7 mouse cellular contexts compared by ENCODE assay signal in the genomic region with DNA sequence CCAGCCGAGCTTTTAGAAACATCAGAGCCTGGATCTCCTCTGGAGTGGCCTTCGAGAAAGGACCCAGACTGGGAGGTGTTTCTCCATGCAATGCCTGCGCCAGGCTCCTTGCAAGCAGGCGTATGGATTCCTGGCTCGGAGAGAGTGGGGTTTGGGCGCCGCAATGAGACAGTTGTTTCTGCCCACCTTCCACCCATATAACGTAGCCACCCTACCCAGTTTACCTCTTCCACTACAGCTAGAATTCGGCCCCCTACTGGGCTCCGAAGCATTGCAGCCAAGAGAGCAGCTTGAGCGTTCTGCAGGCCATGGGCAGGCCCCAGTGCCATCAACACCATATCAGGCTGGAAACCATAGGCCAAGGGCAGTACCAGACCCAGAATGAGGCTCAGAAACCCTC. TPM values are rescaled to one million over a fixed set of nuclear protein-coding genes. Genes with fewer than 3 reads are reported as not detected.
DNase-seq lines count a peak whose midpoint lies in the region; ATAC-seq lines count a peak whose summit lies in the region.

No protein-coding gene starts in this region.

- no peaks in the 10 kb centered on the region for H3K27me3 ChIP-seq in lung, embryonic 16.5 days (ENCODE audit: control insufficient read depth, insufficient read depth, low read depth, low read length)
- no peaks in the 10 kb centered on the region for H3K27me3 ChIP-seq in forebrain, embryonic 14.5 days (replicated peaks; ENCODE audit: control insufficient read depth, insufficient read depth, low read length)
- no peaks in the 10 kb centered on the region for H3K27me3 ChIP-seq in limb, embryonic 10.5 days (ENCODE audit: low read depth, poor library complexity, severe bottlenecking)
- H3K27me3 ChIP-seq in neural tube, embryonic 13.5 days = no peaks in the 10 kb centered on the region

- H3K9me3 ChIP-seq in lung, embryonic 16.5 days (ENCODE audit: control insufficient read depth, low read length) = no peaks in the 10 kb centered on the region
- H3K9me3 ChIP-seq in forebrain, embryonic 14.5 days (replicated peaks; ENCODE audit: control insufficient read depth, low read length) = no peaks in the 10 kb centered on the region
- no peaks in the 10 kb centered on the region for H3K9me3 ChIP-seq in limb, embryonic 10.5 days (replicated peaks)
- no peaks in the 10 kb centered on the region for H3K9me3 ChIP-seq in neural tube, embryonic 13.5 days

- peaks cover 5% of the 10 kb centered on the region; the same call in 1 of the 2 replicates for H3K36me3 ChIP-seq in lung, embryonic 16.5 days (ENCODE audit: control insufficient read depth, insufficient read depth, low read length)
- peaks cover 21% of the 10 kb centered on the region for H3K36me3 ChIP-seq in forebrain, embryonic 14.5 days (ENCODE audit: control insufficient read depth, insufficient read depth, low read length)
- H3K36me3 ChIP-seq in limb, embryonic 10.5 days = peaks cover 34% of the 10 kb centered on the region
- H3K36me3 ChIP-seq in neural tube, embryonic 13.5 days = peaks cover 4% of the 10 kb centered on the region; the same call in 1 of the 2 replicates

- 0 out of 2 replicates have a peak, but pooled peaks have one; percentile 12 for ATAC-seq in lung, embryonic 16.5 days (ENCODE audit: low read depth)
- ATAC-seq in forebrain, embryonic 14.5 days = peak; percentile 7; the same call in 1 of the 2 replicates
- peak; percentile 28 for ATAC-seq in neural tube, embryonic 13.5 days (ENCODE audit: low read depth)
- no peak for ATAC-seq in activated CD4-positive, CD25-positive, alpha-beta regulatory T cell, adult 4 months

- H3K4me1 ChIP-seq in lung, embryonic 16.5 days (replicated peaks; ENCODE audit: control insufficient read depth, insufficient read depth, low read length) = peaks cover 32% of the 10 kb centered on the region
- H3K4me1 ChIP-seq in forebrain, embryonic 14.5 days (ENCODE audit: control insufficient read depth, insufficient read depth, low read length) = peaks cover 33% of the 10 kb centered on the region
- H3K4me1 ChIP-seq in limb, embryonic 10.5 days = peaks cover 51% of the 10 kb centered on the region
- peaks cover 60% of the 10 kb centered on the region for H3K4me1 ChIP-seq in neural tube, embryonic 13.5 days (replicated peaks)

- H3K4me2 ChIP-seq in lung, embryonic 16.5 days (ENCODE audit: low read depth, low read length) = peak overlapping the region; percentile 95
- H3K4me2 ChIP-seq in forebrain, embryonic 14.5 days (ENCODE audit: low read length) = peak overlapping the region; percentile 96
- H3K4me2 ChIP-seq in neural tube, embryonic 13.5 days = peak overlapping the region; percentile 99

- DNase-seq in lung, adult 18-20 months = no peak
- peak; percentile 83 to 84 for DNase-seq in cerebellum, postnatal 10 days
- peak; percentile 49 for DNase-seq in forebrain, embryonic 14.5 days (ENCODE audit: low spot score)
- peak; percentile 53 for DNase-seq in limb, embryonic 10.5 days (ENCODE audit: low spot score)

- peak overlapping the region; percentile 39 for H3K27ac ChIP-seq in lung, embryonic 16.5 days (ENCODE audit: low read length)
- peak overlapping the region; percentile 83 for H3K27ac ChIP-seq in forebrain, embryonic 14.5 days (ENCODE audit: low read depth, low read length)
- H3K27ac ChIP-seq in limb, embryonic 10.5 days = peak overlapping the region; percentile 87
- peak overlapping the region; percentile 92 for H3K27ac ChIP-seq in neural tube, embryonic 13.5 days (replicated peaks)

- WGBS in lung, embryonic 16.5 days = 23% methylated on average over 11 of the region's 11 CpGs
- WGBS in forebrain, embryonic 14.5 days = 29% methylated on average over 11 of the region's 11 CpGs
- WGBS in limb, embryonic 10.5 days = 39% methylated on average over 11 of the region's 11 CpGs
- WGBS in neural tube, embryonic 13.5 days = 31% methylated on average over 11 of the region's 11 CpGs

- H3K4me3 ChIP-seq in lung, embryonic 16.5 days (ENCODE audit: low read length) = peak overlapping the region; percentile 78
- peak overlapping the region; percentile 89 for H3K4me3 ChIP-seq in forebrain, embryonic 14.5 days (ENCODE audit: low read depth, low read length)
- H3K4me3 ChIP-seq in limb, embryonic 10.5 days = peak overlapping the region; percentile 82
- H3K4me3 ChIP-seq in neural tube, embryonic 13.5 days = peak overlapping the region; percentile 73

- H3K9ac ChIP-seq in lung, embryonic 16.5 days (ENCODE audit: low read length) = peak overlapping the region; percentile 83
- H3K9ac ChIP-seq in forebrain, embryonic 14.5 days (ENCODE audit: low read length) = peak overlapping the region; percentile 65
- peak overlapping the region; percentile 86 for H3K9ac ChIP-seq in neural tube, embryonic 13.5 days

RNA-seq across cellular contexts. Expression of a gene that starts 0.7 kb away (rescaled TPM):
- 15.5 and 15.7 TPM in 2 replicates for polyA plus RNA-seq in lung, embryonic 16.5 days (2015; fragmentation: Nextera tagmentation; extraction: Ambion mirVana)
- 15.9 and 17.0 TPM in 2 replicates for polyA plus RNA-seq in forebrain, embryonic 14.5 days (2014; fragmentation: Nextera tagmentation; extraction: Ambion mirVana)
- polyA plus RNA-seq in limb, embryonic 10.5 days (2016; fragmentation: Nextera tagmentation; extraction: Ambion mirVana) = 24.4 and 28.6 TPM in 2 replicates
- polyA plus RNA-seq in neural tube, embryonic 13.5 days (2015; fragmentation: Nextera tagmentation; extraction: Ambion mirVana) = 15.8 and 16.7 TPM in 2 replicates
- polyA plus RNA-seq in activated CD4-positive, CD25-positive, alpha-beta regulatory T cell, adult 4 months (2017; shearing (Covaris generic)) = 10 to 100 TPM; 12.6 to 13.2 TPM

RNA-seq across cellular contexts. Expression of a gene that starts 4.9 kb away (rescaled TPM):
- polyA plus RNA-seq in lung, embryonic 16.5 days (2015; fragmentation: Nextera tagmentation; extraction: Ambion mirVana) = 22.0 and 23.4 TPM in 2 replicates
- polyA plus RNA-seq in forebrain, embryonic 14.5 days (2014; fragmentation: Nextera tagmentation; extraction: Ambion mirVana) = 18.4 and 25.4 TPM in 2 replicates
- 13.0 and 13.8 TPM in 2 replicates for polyA plus RNA-seq in limb, embryonic 10.5 days (2016; fragmentation: Nextera tagmentation; extraction: Ambion mirVana)
- polyA plus RNA-seq in neural tube, embryonic 13.5 days (2015; fragmentation: Nextera tagmentation; extraction: Ambion mirVana) = 23.9 and 26.7 TPM in 2 replicates
- 10 to 100 TPM; 14.3 to 16.1 TPM for polyA plus RNA-seq in activated CD4-positive, CD25-positive, alpha-beta regulatory T cell, adult 4 months (2017; shearing (Covaris generic))

RNA-seq across cellular contexts. Expression of a gene that starts 16.9 kb away (rescaled TPM):
- polyA plus RNA-seq in lung, embryonic 16.5 days (2015; fragmentation: Nextera tagmentation; extraction: Ambion mirVana) = 12.2 and 13.9 TPM in 2 replicates
- polyA plus RNA-seq in forebrain, embryonic 14.5 days (2014; fragmentation: Nextera tagmentation; extraction: Ambion mirVana) = 4.8 and 5.1 TPM in 2 replicates
- 21.5 and 26.4 TPM in 2 replicates for polyA plus RNA-seq in limb, embryonic 10.5 days (2016; fragmentation: Nextera tagmentation; extraction: Ambion mirVana)
- polyA plus RNA-seq in neural tube, embryonic 13.5 days (2015; fragmentation: Nextera tagmentation; extraction: Ambion mirVana) = 6.7 and 7.0 TPM in 2 replicates
- 1 to 10 TPM; 1.1 to 2.1 TPM for polyA plus RNA-seq in activated CD4-positive, CD25-positive, alpha-beta regulatory T cell, adult 4 months (2017; shearing (Covaris generic))

RNA-seq across cellular contexts. Expression of a gene that starts 25.8 kb away (rescaled TPM):
- polyA plus RNA-seq in lung, embryonic 16.5 days (2015; fragmentation: Nextera tagmentation; extraction: Ambion mirVana) = 9.6 and 10.3 TPM in 2 replicates
- polyA plus RNA-seq in forebrain, embryonic 14.5 days (2014; fragmentation: Nextera tagmentation; extraction: Ambion mirVana) = 28.1 and 30.1 TPM in 2 replicates
- 20.3 and 21.8 TPM in 2 replicates for polyA plus RNA-seq in limb, embryonic 10.5 days (2016; fragmentation: Nextera tagmentation; extraction: Ambion mirVana)
- 35.8 and 40.2 TPM in 2 replicates for polyA plus RNA-seq in neural tube, embryonic 13.5 days (2015; fragmentation: Nextera tagmentation; extraction: Ambion mirVana)
- polyA plus RNA-seq in activated CD4-positive, CD25-positive, alpha-beta regulatory T cell, adult 4 months (2017; shearing (Covaris generic)) = 10 to 100 TPM; 21.2 to 22.5 TPM

RNA-seq across cellular contexts. Expression of a gene that starts 34.7 kb away (rescaled TPM):
- polyA plus RNA-seq in lung, embryonic 16.5 days (2015; fragmentation: Nextera tagmentation; extraction: Ambion mirVana) = 16.0 and 16.4 TPM in 2 replicates
- polyA plus RNA-seq in forebrain, embryonic 14.5 days (2014; fragmentation: Nextera tagmentation; extraction: Ambion mirVana) = 20.9 and 24.7 TPM in 2 replicates
- polyA plus RNA-seq in limb, embryonic 10.5 days (2016; fragmentation: Nextera tagmentation; extraction: Ambion mirVana) = 10.6 and 13.9 TPM in 2 replicates
- polyA plus RNA-seq in neural tube, embryonic 13.5 days (2015; fragmentation: Nextera tagmentation; extraction: Ambion mirVana) = 21.0 and 21.9 TPM in 2 replicates
- 1 to 10 TPM; 8.8 to 9.1 TPM for polyA plus RNA-seq in activated CD4-positive, CD25-positive, alpha-beta regulatory T cell, adult 4 months (2017; shearing (Covaris generic))

Comparison
In these comparisons a context has a peak if more than half of its experiments do, and no peak if none do; other contexts are left out.
1. H3K27ac ChIP-seq: peak in every context shown above with its lines; median percentile 92 in neural tube, embryonic 13.5 days; 87 in limb, embryonic 10.5 days; 83 in forebrain, embryonic 14.5 days; 39 in lung, embryonic 16.5 days.
2. DNase-seq: peak in cerebellum, postnatal 10 days (2 of 2), forebrain, embryonic 14.5 days (single experiment) and limb, embryonic 10.5 days (single experiment); none in lung, adult 18-20 months (0 of 2).
3. Peak in every context shown above with its lines, with median percentiles within 50 percentile points of each other: H3K4me2 ChIP-seq, H3K4me3 ChIP-seq and H3K9ac ChIP-seq.